Mouse (Mus musculus): Measurements from ENCODE around the gene Sowahb.
"Not testable (repeated sequence)": the region's sequence is repeated elsewhere in the genome, so short reads cannot be mapped to it uniquely, and the experiment has no call there.

Gene Sowahb

GRCm38 (mm10) chr5:93042831-93043687 is 1.8 kb downstream of the Sowahb start:
- DNase-seq (ENCODE audit: low read depth), result no peak

- DNase-seq (ENCODE audit: low read depth), result no peak
These were observed 2.8 kb downstream of the Sowahb start for GRCm38 (mm10) chr5:93042031-93042430.

GRCm38 (mm10) chr5:93041276-93041675 is 3.5 kb downstream of the Sowahb start:
- DNase-seq (ENCODE audit: low read depth), result no peak

GRCm38 (mm10) chr5:93040095-93040494 is 4.7 kb downstream of the Sowahb start:
- DNase-seq (ENCODE audit: low read depth), result no peak

- no peak for DNase-seq (ENCODE audit: low read depth)
These were observed 8.6 kb downstream of the Sowahb start for GRCm38 (mm10) chr5:93036254-93036653.

- peak; percentile 59 for DNase-seq (ENCODE audit: low read depth)
These were observed 9.5 kb downstream of the Sowahb start for GRCm38 (mm10) chr5:93035285-93035684.

GRCm38 (mm10) chr5:93033087-93033870 is 11.5 kb downstream of the Sowahb start:
- no peak for DNase-seq (ENCODE audit: low read depth)

GRCm38 (mm10) chr5:93032621-93033020 is 12.2 kb downstream of the Sowahb start:
- DNase-seq (ENCODE audit: low read depth), result peak; percentile 33

GRCm38 (mm10) chr5:93030869-93031268 is 14.0 kb downstream of the Sowahb start:
- DNase-seq (ENCODE audit: low read depth), result no peak

- no peak for DNase-seq (ENCODE audit: low read depth)
These were observed 14.4 kb downstream of the Sowahb start for GRCm38 (mm10) chr5:93030411-93030810.

- no peak for DNase-seq (ENCODE audit: low read depth)
These were observed 17.6 kb downstream of the Sowahb start for GRCm38 (mm10) chr5:93027120-93027675.

GRCm38 (mm10) chr5:93026437-93027119 is 18.2 kb downstream of the Sowahb start:
- DNase-seq (ENCODE audit: low read depth), result no peak

GRCm38 (mm10) chr5:93024754-93025280 is 20.0 kb downstream of the Sowahb start:
- DNase-seq (ENCODE audit: low read depth), result peak; percentile 91

- no peak for DNase-seq (ENCODE audit: low read depth)
These were observed 22.6 kb downstream of the Sowahb start for GRCm38 (mm10) chr5:93022126-93022797.

GRCm38 (mm10) chr5:93020024-93020666 is 24.7 kb downstream of the Sowahb start:
- no peak for DNase-seq (ENCODE audit: low read depth)

GRCm38 (mm10) chr5:93019207-93019606 is 25.6 kb downstream of the Sowahb start:
- DNase-seq (ENCODE audit: low read depth), result not testable (repeated sequence)

- DNase-seq (ENCODE audit: low read depth), result peak; percentile 44
These were observed 27.1 kb downstream of the Sowahb start for GRCm38 (mm10) chr5:93017678-93018077.

GRCm38 (mm10) chr5:93008256-93008655 is 36.6 kb downstream of the Sowahb start:
- DNase-seq (ENCODE audit: low read depth), result no peak

- DNase-seq (ENCODE audit: low read depth), result no peak
These were observed 38.9 kb downstream of the Sowahb start for GRCm38 (mm10) chr5:93005815-93006341.

- no peak for DNase-seq (ENCODE audit: low read depth)
These were observed 39.5 kb downstream of the Sowahb start for GRCm38 (mm10) chr5:93005229-93005814.
